Mouse (Mus musculus): ENCODE results near the gene Trim65. TPM values are rescaled to one million over a fixed set of nuclear protein-coding genes. Genes with fewer than 3 reads are reported as not detected.

The Trim65 gene
- total RNA-seq, 2 experiments from 2014 or later, result 0.30 to 4.6 TPM

GRCm38 (mm10) chr11:116075539-116076265 is 55.2 kb downstream of the Trim65 start:
- no peak for ATAC-seq (replicated peaks; ENCODE audit: low FRiP score, poor library complexity, severe bottlenecking)

- no peak for ATAC-seq (replicated peaks; ENCODE audit: low FRiP score, poor library complexity, severe bottlenecking)
These were observed 56.4 kb downstream of the Trim65 start for GRCm38 (mm10) chr11:116074436-116074991.

GRCm38 (mm10) chr11:116072608-116073007 is 58.3 kb downstream of the Trim65 start:
- ATAC-seq (replicated peaks; ENCODE audit: low FRiP score, poor library complexity, severe bottlenecking), result no peak

Other genes with a start within 250 kb of the Trim65 start
- gene Smim5, start 231.2 kb downstream of the Trim65 start, total RNA-seq (2015; ENCODE audit: low replicate concordance), result 37.7 and 44.7 TPM in 2 replicates
- 27.1 and 64.4 TPM in 2 replicates for gene Smim5, start 231.2 kb downstream of the Trim65 start, total RNA-seq (2017; ENCODE audit: low replicate concordance)
- gene Smim6, start 219.1 kb downstream of the Trim65 start, total RNA-seq (2015; ENCODE audit: low replicate concordance), result 4.3 and 15.1 TPM in 2 replicates
- 0.23 and 6.4 TPM in 2 replicates for gene Smim6, start 219.1 kb downstream of the Trim65 start, total RNA-seq (2017; ENCODE audit: low replicate concordance)
- 16.6 and 17.6 TPM in 2 replicates for gene Sap30bp, start 197.8 kb downstream of the Trim65 start, total RNA-seq (2015; ENCODE audit: low replicate concordance)
- 224 and 296 TPM in 2 replicates for gene Sap30bp, start 197.8 kb downstream of the Trim65 start, total RNA-seq (2017; ENCODE audit: low replicate concordance)
- 16.3 and 17.7 TPM in 2 replicates for gene Recql5, start 197.7 kb downstream of the Trim65 start, total RNA-seq (2015; ENCODE audit: low replicate concordance)
- 13.8 and 33.5 TPM in 2 replicates for gene Recql5, start 197.7 kb downstream of the Trim65 start, total RNA-seq (2017; ENCODE audit: low replicate concordance)
- gene Itgb4, start 156.4 kb downstream of the Trim65 start, total RNA-seq (2015; ENCODE audit: low replicate concordance), result not detected in 2 replicates
- not detected in 2 replicates for gene Itgb4, start 156.4 kb downstream of the Trim65 start, total RNA-seq (2017; ENCODE audit: low replicate concordance)
- 3.4 TPM in 1 of 2 replicates, not detected in the other for gene Galk1, start 118.4 kb downstream of the Trim65 start, total RNA-seq (2015; ENCODE audit: low replicate concordance)
- gene Galk1, start 118.4 kb downstream of the Trim65 start, total RNA-seq (2017; ENCODE audit: low replicate concordance), result 1.3 and 5.1 TPM in 2 replicates
- 711 and 715 TPM in 2 replicates for gene H3f3b, start 103.2 kb downstream of the Trim65 start, total RNA-seq (2015; ENCODE audit: low replicate concordance)
- 555 and 685 TPM in 2 replicates for gene H3f3b, start 103.2 kb downstream of the Trim65 start, total RNA-seq (2017; ENCODE audit: low replicate concordance)
- 12.2 and 15.1 TPM in 2 replicates for gene Unk, start 100.8 kb downstream of the Trim65 start, total RNA-seq (2015; ENCODE audit: low replicate concordance)
- 24.3 and 29.4 TPM in 2 replicates for gene Unk, start 100.8 kb downstream of the Trim65 start, total RNA-seq (2017; ENCODE audit: low replicate concordance)
- gene Unc13d, start 53.2 kb downstream of the Trim65 start, total RNA-seq (2015; ENCODE audit: low replicate concordance), result 2.5 and 6.5 TPM in 2 replicates
- 1.9 and 2.1 TPM in 2 replicates for gene Unc13d, start 53.2 kb downstream of the Trim65 start, total RNA-seq (2017; ENCODE audit: low replicate concordance)
- 114 and 127 TPM in 2 replicates for gene Wbp2, start 44.1 kb downstream of the Trim65 start, total RNA-seq (2015; ENCODE audit: low replicate concordance)
- gene Wbp2, start 44.1 kb downstream of the Trim65 start, total RNA-seq (2017; ENCODE audit: low replicate concordance), result 43.8 and 56.9 TPM in 2 replicates
- gene Trim47, start 3.9 kb downstream of the Trim65 start, total RNA-seq (2015; ENCODE audit: low replicate concordance), result 2.5 TPM in 1 of 2 replicates, not detected in the other
- 0.90 TPM in 1 of 2 replicates, not detected in the other for gene Trim47, start 3.9 kb downstream of the Trim65 start, total RNA-seq (2017; ENCODE audit: low replicate concordance)
- 9.2 and 16.9 TPM in 2 replicates for gene Mrpl38, start 7.7 kb upstream of the Trim65 start, total RNA-seq (2015; ENCODE audit: low replicate concordance)
- 5.3 and 8.5 TPM in 2 replicates for gene Mrpl38, start 7.7 kb upstream of the Trim65 start, total RNA-seq (2017; ENCODE audit: low replicate concordance)
- 13.3 and 32.7 TPM in 2 replicates for gene Fbf1, start 37.0 kb upstream of the Trim65 start, total RNA-seq (2015; ENCODE audit: low replicate concordance)
- gene Fbf1, start 37.0 kb upstream of the Trim65 start, total RNA-seq (2017; ENCODE audit: low replicate concordance), result 12.3 and 27.5 TPM in 2 replicates
- 11.2 and 19.3 TPM in 2 replicates for gene Ten1, start 67.7 kb upstream of the Trim65 start, total RNA-seq (2015; ENCODE audit: low replicate concordance)
- 3.0 and 3.7 TPM in 2 replicates for gene Ten1, start 67.7 kb upstream of the Trim65 start, total RNA-seq (2017; ENCODE audit: low replicate concordance)
- gene Acox1, start 67.9 kb upstream of the Trim65 start, total RNA-seq (2015; ENCODE audit: low replicate concordance), result 15.5 and 18.4 TPM in 2 replicates
- gene Acox1, start 67.9 kb upstream of the Trim65 start, total RNA-seq (2017; ENCODE audit: low replicate concordance), result 6.4 and 20.5 TPM in 2 replicates
- gene Evpl, start 106.9 kb upstream of the Trim65 start, total RNA-seq (2015; ENCODE audit: low replicate concordance), result not detected in 2 replicates
- gene Evpl, start 106.9 kb upstream of the Trim65 start, total RNA-seq (2017; ENCODE audit: low replicate concordance), result not detected in 2 replicates
- 13.7 and 18.9 TPM in 2 replicates for gene Srp68, start 143.1 kb upstream of the Trim65 start, total RNA-seq (2015; ENCODE audit: low replicate concordance)
- 18.2 and 21.3 TPM in 2 replicates for gene Srp68, start 143.1 kb upstream of the Trim65 start, total RNA-seq (2017; ENCODE audit: low replicate concordance)
- gene Galr2, start 149.8 kb upstream of the Trim65 start, total RNA-seq (2015; ENCODE audit: low replicate concordance), result not detected in 2 replicates
- not detected in 2 replicates for gene Galr2, start 149.8 kb upstream of the Trim65 start, total RNA-seq (2017; ENCODE audit: low replicate concordance)
- 7.6 and 8.4 TPM in 2 replicates for gene Exoc7, start 176.1 kb upstream of the Trim65 start, total RNA-seq (2015; ENCODE audit: low replicate concordance)
- gene Exoc7, start 176.1 kb upstream of the Trim65 start, total RNA-seq (2017; ENCODE audit: low replicate concordance), result 7.4 and 57.7 TPM in 2 replicates
- not detected in 2 replicates for gene Foxj1, start 204.3 kb upstream of the Trim65 start, total RNA-seq (2015; ENCODE audit: low replicate concordance)
- gene Foxj1, start 204.3 kb upstream of the Trim65 start, total RNA-seq (2017; ENCODE audit: low replicate concordance), result 0.83 TPM in 1 of 2 replicates, not detected in the other

All from erythroid progenitor cell, adult 5-6 weeks (primary cell).